Mouse (Mus musculus) hindbrain, embryonic 12.5 days (tissue): ENCODE results near the gene Trim50. TPM values are rescaled to one million over a fixed set of nuclear protein-coding genes. Genes with fewer than 3 reads are reported as not detected.
A peak's percentile ranks its signal among the peaks of the same experiment; 100 is the strongest.

Source experiments
- ATAC-seq: fragments of 200-750 bp; cut with Nextera tagmentation; 2 replicates; pipeline ENCODE4 v1.8.0; 2017; ENCODE audit warnings: moderate TSS enrichment; ENCODE audit not compliant: low FRiP score
- H3K27ac ChIP-seq: fragments of 300-500 bp; sonication (generic); 2 replicates; pipeline ENCODE4 v1.5.1; 2016; ENCODE audit warnings: mild to moderate bottlenecking
- H3K27me3 ChIP-seq: fragments of 300-500 bp; sonication (generic); 2 replicates; pipeline ENCODE4 v1.6.1; 2016; ENCODE audit warnings: mild to moderate bottlenecking
- H3K36me3 ChIP-seq: fragments of 300-500 bp; sonication (generic); 2 replicates; pipeline ENCODE4 v1.6.1; 2016; ENCODE audit warnings: mild to moderate bottlenecking
- H3K4me1 ChIP-seq: fragments of 300-500 bp; sonication (generic); 2 replicates; pipeline ENCODE4 v1.6.1; 2016
- H3K4me2 ChIP-seq: fragments of 300-500 bp; sonication (generic); replicated peaks from 2 replicates; pipeline ENCODE4 v1.6.1; 2016; ENCODE audit warnings: mild to moderate bottlenecking
- H3K4me3 ChIP-seq: fragments of 300-500 bp; sonication (generic); 2 replicates; pipeline ENCODE4 v1.5.1; 2016; ENCODE audit warnings: mild to moderate bottlenecking
- H3K9ac ChIP-seq: fragments of 300-500 bp; sonication (generic); 2 replicates; pipeline ENCODE4 v1.6.1; 2016; ENCODE audit warnings: mild to moderate bottlenecking, moderate library complexity
- H3K9me3 ChIP-seq: fragments of 300-500 bp; sonication (generic); replicated peaks from 2 replicates; pipeline ENCODE4 v1.6.1; 2016; ENCODE audit warnings: mild to moderate bottlenecking
- WGBS: fragments of 180-500 bp; shearing (Covaris S2); methylation state at CpG from one replicate; pipeline ENCODE4 v1.1.7; 2016; 5-methylcytosine and 5-hydroxymethylcytosine counted together
- polyA plus RNA-seq: library from polyadenylated mRNA; unstranded; fragments of >200 nt; fragmentation: Nextera tagmentation; extraction: Ambion mirVana; gene quantifications from 2 replicates; pipeline ENCODE4 v1.2.1, GENCODE M21; 2016

Gene Trim50
- polyA plus RNA-seq, 1 experiment from 2014 or later, result not detected

- Histone ChIP-seq H3K4me2 (no peak overlapping the region), H3K9ac (no peak overlapping the region), H3K9me3 (no peaks in the 10 kb centered on the region), H3K27me3 (no peaks in the 10 kb centered on the region), H3K27ac (no peak overlapping the region), H3K4me1 (peaks cover 14% of the 10 kb centered on the region), H3K36me3 (peaks cover 45% of the 10 kb centered on the region), H3K4me3 (no peak overlapping the region)
- ATAC-seq, result no peak
- WGBS, result 94% methylated on average over 13 of the region's 13 CpGs
Observed at GRCm38 (mm10) chr5:135371195-135371594, 18.1 kb downstream of the Trim50 start.

- Histone ChIP-seq H3K9me3 (no peaks in the 10 kb centered on the region), H3K4me1 (peaks cover 14% of the 10 kb centered on the region), H3K4me3 (no peak overlapping the region), H3K27ac (no peak overlapping the region), H3K9ac (no peak overlapping the region), H3K36me3 (peaks cover 69% of the 10 kb centered on the region), H3K27me3 (no peaks in the 10 kb centered on the region), H3K4me2 (no peak overlapping the region)
- ATAC-seq, result no peak
- 94% methylated on average over 5 of the region's 5 CpGs for WGBS
Observed at GRCm38 (mm10) chr5:135373601-135374000, 20.5 kb downstream of the Trim50 start.

GRCm38 (mm10) chr5:135375167-135375566 is 22.1 kb downstream of the Trim50 start:
- no peaks in the 10 kb centered on the region for H3K27me3 ChIP-seq
- H3K4me3 ChIP-seq, result no peak overlapping the region
- ATAC-seq, result no peak
- no peak overlapping the region for H3K9ac ChIP-seq
- H3K4me1 ChIP-seq, result peaks cover 10% of the 10 kb centered on the region
- no peak overlapping the region for H3K4me2 ChIP-seq
- 92% methylated on average over 8 of the region's 8 CpGs for WGBS
- no peak overlapping the region for H3K27ac ChIP-seq
- H3K9me3 ChIP-seq, result no peaks in the 10 kb centered on the region
- peaks cover 84% of the 10 kb centered on the region for H3K36me3 ChIP-seq

DNA sequence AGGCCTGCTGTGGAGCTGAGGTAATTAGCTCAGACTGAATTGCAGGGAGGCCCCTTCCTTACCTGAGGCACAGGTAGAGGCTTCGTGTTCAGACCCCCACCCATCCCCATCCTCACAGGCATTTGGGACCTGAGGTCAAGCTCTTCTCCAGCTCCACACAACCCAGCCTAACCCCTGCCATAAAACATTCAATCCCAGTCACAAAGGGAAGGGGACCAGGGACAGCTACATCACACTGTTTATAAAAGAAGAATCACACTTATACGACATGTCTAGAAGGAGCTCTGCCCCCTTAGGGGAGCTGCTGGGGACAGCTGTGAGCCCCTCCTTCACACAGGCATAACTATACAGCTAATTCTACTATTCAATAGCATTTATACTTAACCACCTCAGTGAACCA is 23.2 kb downstream of the Trim50 start:
- Histone ChIP-seq H3K9me3 (no peaks in the 10 kb centered on the region), H3K4me1 (no peaks in the 10 kb centered on the region), H3K4me3 (no peak overlapping the region), H3K4me2 (no peak overlapping the region), H3K9ac (no peak overlapping the region), H3K36me3 (peaks cover 96% of the 10 kb centered on the region), H3K27me3 (no peaks in the 10 kb centered on the region), H3K27ac (no peak overlapping the region)
- WGBS, result 78% methylated on average over 2 of the region's 2 CpGs
- ATAC-seq, result no peak

GRCm38 (mm10) chr5:135380681-135381080 is 27.6 kb downstream of the Trim50 start:
- Histone ChIP-seq H3K36me3 (peaks cover 98% of the 10 kb centered on the region), H3K4me2 (no peak overlapping the region), H3K27ac (no peak overlapping the region), H3K9ac (no peak overlapping the region), H3K4me1 (no peaks in the 10 kb centered on the region), H3K27me3 (no peaks in the 10 kb centered on the region), H3K9me3 (no peaks in the 10 kb centered on the region), H3K4me3 (no peak overlapping the region)
- WGBS, result 92% methylated on average over 4 of the region's 4 CpGs
- ATAC-seq, result no peak

GRCm38 (mm10) chr5:135381356-135381925 is 28.3 kb downstream of the Trim50 start:
- 97% methylated on average over 10 of the region's 10 CpGs for WGBS
- Histone ChIP-seq H3K27ac (no peak overlapping the region), H3K9ac (no peak overlapping the region), H3K4me3 (no peak overlapping the region), H3K9me3 (no peaks in the 10 kb centered on the region), H3K36me3 (peaks cover 94% of the 10 kb centered on the region), H3K27me3 (no peaks in the 10 kb centered on the region), H3K4me1 (no peaks in the 10 kb centered on the region), H3K4me2 (no peak overlapping the region)
- no peak for ATAC-seq

DNA sequence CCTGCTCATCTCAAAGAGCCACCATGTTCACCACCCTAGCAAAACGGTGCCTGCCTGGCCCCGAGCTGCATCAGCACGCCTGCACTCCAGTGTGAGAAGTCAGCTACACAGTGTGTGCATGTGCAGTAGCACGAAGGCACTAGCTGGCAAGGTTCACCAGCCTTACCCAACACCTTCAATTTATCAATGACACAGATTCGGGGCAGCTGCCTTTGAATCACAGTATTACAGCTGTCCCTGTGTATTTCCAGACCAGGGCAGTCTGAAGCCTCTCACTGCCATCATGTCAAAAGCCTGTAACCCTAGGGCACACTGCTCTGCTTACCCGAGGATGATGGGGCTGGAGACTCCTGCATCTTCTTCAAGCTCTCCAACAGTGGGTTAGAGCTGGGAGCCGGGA is 29.7 kb downstream of the Trim50 start:
- Histone ChIP-seq H3K4me2 (no peak overlapping the region), H3K27me3 (no peaks in the 10 kb centered on the region), H3K36me3 (peaks cover 95% of the 10 kb centered on the region), H3K27ac (no peak overlapping the region), H3K9ac (no peak overlapping the region), H3K4me3 (no peak overlapping the region), H3K9me3 (no peaks in the 10 kb centered on the region), H3K4me1 (no peaks in the 10 kb centered on the region)
- WGBS, result 95% methylated on average over 7 of the region's 7 CpGs
- ATAC-seq, result no peak

DNA sequence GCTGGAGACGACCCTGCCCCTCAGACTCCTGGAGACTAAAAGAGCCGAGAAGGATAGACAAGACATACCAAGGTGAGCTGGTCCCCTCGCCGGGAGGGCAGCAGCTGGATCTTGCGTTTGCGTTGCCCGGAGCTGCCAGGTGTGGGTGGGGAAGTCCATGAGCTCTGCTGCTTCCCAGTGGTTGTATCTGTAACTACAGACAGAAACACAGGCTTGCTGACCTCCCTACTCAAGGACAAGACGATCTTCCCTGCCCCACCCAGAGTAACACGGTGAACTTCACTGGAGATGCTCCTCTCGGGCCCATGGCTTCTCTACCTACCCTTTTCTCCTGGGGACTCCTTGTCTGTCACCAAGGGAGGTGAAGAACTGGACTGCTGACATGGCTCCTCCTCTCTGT is 30.7 kb downstream of the Trim50 start:
- H3K4me2 ChIP-seq, result no peak overlapping the region
- no peaks in the 10 kb centered on the region for H3K27me3 ChIP-seq
- no peak for ATAC-seq
- H3K27ac ChIP-seq, result no peak overlapping the region
- H3K4me1 ChIP-seq, result no peaks in the 10 kb centered on the region
- peaks cover 95% of the 10 kb centered on the region for H3K36me3 ChIP-seq
- H3K4me3 ChIP-seq, result no peak overlapping the region
- no peaks in the 10 kb centered on the region for H3K9me3 ChIP-seq
- whole genome bisulfite sequencing, result 83% methylated on average over 10 of the region's 10 CpGs
- H3K9ac ChIP-seq, result no peak overlapping the region

DNA sequence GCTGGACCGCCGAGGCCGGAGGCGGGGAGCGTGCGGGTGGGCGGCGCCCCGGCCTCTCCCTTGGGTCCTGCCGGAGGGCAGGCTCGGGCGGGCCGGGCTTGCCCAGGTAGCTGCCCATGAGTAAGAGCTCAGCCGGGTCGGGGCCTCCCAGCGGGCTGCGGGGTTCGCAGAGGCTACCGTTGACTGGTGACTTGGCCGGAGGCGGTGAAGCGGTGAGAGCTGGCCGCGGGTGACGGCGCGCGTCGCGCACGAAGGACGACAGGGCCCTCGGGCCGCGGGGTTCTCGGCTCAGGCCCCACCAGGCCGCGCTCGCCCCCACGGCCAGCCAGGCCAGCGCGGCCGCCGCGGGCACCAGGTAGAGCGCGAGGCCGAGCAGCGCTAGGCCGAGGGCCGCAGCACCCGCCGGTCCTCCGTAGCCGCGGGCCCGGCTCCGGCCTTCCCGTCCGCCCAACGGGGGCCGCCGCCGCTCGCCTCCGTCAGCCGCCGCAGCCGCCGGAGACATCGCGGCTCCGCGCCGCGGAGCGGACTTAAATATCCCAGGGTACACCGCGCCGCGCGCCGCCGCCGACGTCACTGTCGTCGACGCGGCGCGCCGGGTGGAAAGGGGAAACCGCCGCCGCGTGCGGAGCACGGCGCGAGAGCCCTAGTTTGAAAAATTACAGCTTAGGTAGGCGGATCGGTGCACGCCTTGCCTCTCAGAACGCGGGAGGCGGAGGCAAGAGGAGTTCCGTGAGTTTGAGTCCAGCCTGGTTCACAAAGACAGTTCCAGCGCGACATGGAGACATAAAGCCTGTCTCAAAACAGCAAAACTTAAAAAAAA is 41.1 kb downstream of the Trim50 start, which contains the start of gene Pom121:
Gene Pom121, minus strand, starts transcription at position 543 of the 820 bp plus-strand sequence.
- Histone ChIP-seq H3K27me3 (0 out of 2 replicates have a peak, but pooled peaks cover 3% of the 10 kb centered on the region), H3K9me3 (no peaks in the 10 kb centered on the region), H3K4me2 (peak within 1 kb of the TSS; percentile 74), H3K4me1 (peaks cover 15% of the 10 kb centered on the region), H3K27ac (peak within 1 kb of the TSS; percentile 83), H3K36me3 (peaks cover 29% of the 10 kb centered on the region), H3K4me3 (peak within 1 kb of the TSS; percentile 99), H3K9ac (peak within 1 kb of the TSS; percentile 98)
- WGBS, result 1% methylated on average over 67 of the region's 110 CpGs
- ATAC-seq, result peak; percentile 87

GRCm38 (mm10) chr5:135395826-135396225 is 42.7 kb downstream of the Trim50 start:
- H3K9ac ChIP-seq, result no peak overlapping the region
- H3K4me2 ChIP-seq, result no peak overlapping the region
- H3K27ac ChIP-seq, result no peak overlapping the region
- H3K9me3 ChIP-seq, result no peaks in the 10 kb centered on the region
- 52% methylated on average over 5 of the region's 5 CpGs for WGBS
- 0 out of 2 replicates have a peak, but pooled peaks cover 3% of the 10 kb centered on the region for H3K27me3 ChIP-seq
- no peak for ATAC-seq
- peaks cover 15% of the 10 kb centered on the region for H3K4me1 ChIP-seq
- H3K36me3 ChIP-seq, result peaks cover 14% of the 10 kb centered on the region
- H3K4me3 ChIP-seq, result no peak overlapping the region

- ATAC-seq, result no peak
- no peak overlapping the region for H3K27ac ChIP-seq
- 0 out of 2 replicates have a peak, but pooled peaks cover 3% of the 10 kb centered on the region for H3K27me3 ChIP-seq
- no peak overlapping the region for H3K4me2 ChIP-seq
- H3K4me3 ChIP-seq, result no peak overlapping the region
- H3K36me3 ChIP-seq, result no peaks in the 10 kb centered on the region
- H3K9ac ChIP-seq, result no peak overlapping the region
- H3K9me3 ChIP-seq, result no peaks in the 10 kb centered on the region
- WGBS, result 74% methylated on average over 6 of the region's 6 CpGs
- peaks cover 3% of the 10 kb centered on the region for H3K4me1 ChIP-seq
Observed at GRCm38 (mm10) chr5:135399382-135399781, 46.3 kb downstream of the Trim50 start.

- ATAC-seq, result no peak
- WGBS, result 7% methylated on average over 2 of the region's 2 CpGs
- no peak overlapping the region for H3K9ac ChIP-seq
- H3K27ac ChIP-seq, result no peak overlapping the region
- no peak overlapping the region for H3K4me3 ChIP-seq
- no peaks in the 10 kb centered on the region for H3K9me3 ChIP-seq
- no peak overlapping the region for H3K4me2 ChIP-seq
- H3K27me3 ChIP-seq, result 0 out of 2 replicates have a peak, but pooled peaks cover 3% of the 10 kb centered on the region
- no peaks in the 10 kb centered on the region for H3K36me3 ChIP-seq
- H3K4me1 ChIP-seq, result no peaks in the 10 kb centered on the region
Observed at GRCm38 (mm10) chr5:135400244-135400643, 47.1 kb downstream of the Trim50 start.
